Mouse (Mus musculus) hindbrain, embryonic 16.5 days (tissue): ENCODE measurements around the gene Ift140. TPM values are rescaled to one million over a fixed set of nuclear protein-coding genes. Genes with fewer than 3 reads are reported as not detected.
"Not testable (repeated sequence)": the region's sequence is repeated elsewhere in the genome, so short reads cannot be mapped to it uniquely, and the experiment has no call there.

Experiments used
- ATAC-seq: fragments of 200-750 bp; cut with Nextera tagmentation; 2 replicates; pipeline ENCODE4 v1.8.0; 2017; ENCODE audit warnings: moderate TSS enrichment, moderate library complexity
- H3K27ac ChIP-seq: fragments of 300-500 bp; sonication (generic); 2 replicates; pipeline ENCODE4 v1.5.1; 2014; ENCODE audit warnings: low read depth, mild to moderate bottlenecking, control low read depth, low read length, moderate library complexity
- H3K27me3 ChIP-seq: fragments of 300-500 bp; sonication (generic); replicated peaks from 2 replicates; pipeline ENCODE4 v1.6.1; 2014; ENCODE audit warnings: low read length; ENCODE audit not compliant: control insufficient read depth, insufficient read depth
- H3K36me3 ChIP-seq: fragments of 300-500 bp; sonication (generic); 2 replicates; pipeline ENCODE4 v1.6.1; 2014; ENCODE audit warnings: mild to moderate bottlenecking, low read length, moderate library complexity, mixed read lengths; ENCODE audit not compliant: control insufficient read depth, insufficient read depth
- H3K4me1 ChIP-seq: fragments of 300-500 bp; sonication (generic); 2 replicates; pipeline ENCODE4 v1.6.1; 2014; ENCODE audit warnings: low read depth, low read length; ENCODE audit not compliant: control insufficient read depth, insufficient read depth
- H3K4me2 ChIP-seq: fragments of 300-500 bp; sonication (generic); 2 replicates; pipeline ENCODE4 v1.6.1; 2014; ENCODE audit warnings: mild to moderate bottlenecking, low read length, control low read depth, moderate library complexity
- H3K4me3 ChIP-seq: fragments of 300-500 bp; sonication (generic); 2 replicates; pipeline ENCODE4 v1.5.1; 2014; ENCODE audit warnings: mild to moderate bottlenecking, low read length, control low read depth, moderate library complexity
- H3K9ac ChIP-seq: fragments of 300-500 bp; sonication (generic); 2 replicates; pipeline ENCODE4 v1.6.1; 2014; ENCODE audit warnings: low read depth, mild to moderate bottlenecking, control low read depth, low read length, moderate library complexity
- H3K9me3 ChIP-seq: fragments of 300-500 bp; sonication (generic); 2 replicates; pipeline ENCODE4 v1.6.1; 2014; ENCODE audit warnings: mild to moderate bottlenecking, low read length, moderate library complexity; ENCODE audit not compliant: control insufficient read depth
- WGBS: fragments of 180-500 bp; shearing (Covaris S2); extraction: QIAGEN DNeasy Blood & Tissue Kit; methylation state at CpG from one replicate; pipeline ENCODE4 v1.1.7; 2014; 5-methylcytosine and 5-hydroxymethylcytosine counted together
- polyA plus RNA-seq: library from polyadenylated mRNA; unstranded; fragments of >200 nt; fragmentation: Nextera tagmentation; extraction: Ambion mirVana; gene quantifications from 2 replicates; pipeline ENCODE4 v1.2.1, GENCODE M21; 2015

Ift140 gene
- polyA plus RNA-seq, 1 experiment from 2014 or later: 17.1 TPM

GRCm38 (mm10) chr17:25120406-25120805 is 104.5 kb downstream of the Ift140 start, which contains the start of gene Ptx4:
Gene Ptx4, plus strand, starts transcription at chr17:25120760.
- no peak within 1 kb of the TSS for H3K4me3 ChIP-seq
- H3K4me2 ChIP-seq: no peak within 1 kb of the TSS
- no peaks in the 10 kb centered on the region for H3K36me3 ChIP-seq
- 0 out of 2 replicates have a peak, but pooled peaks cover 2% of the 10 kb centered on the region for H3K4me1 ChIP-seq
- H3K27me3 ChIP-seq: no peaks in the 10 kb centered on the region; the same call in 1 of the 2 replicates
- 40% methylated on average over 3 of the region's 3 CpGs for WGBS
- no peak for ATAC-seq
- H3K9me3 ChIP-seq: no peaks in the 10 kb centered on the region
- no peak within 1 kb of the TSS for H3K9ac ChIP-seq
- H3K27ac ChIP-seq: no peak within 1 kb of the TSS

DNA sequence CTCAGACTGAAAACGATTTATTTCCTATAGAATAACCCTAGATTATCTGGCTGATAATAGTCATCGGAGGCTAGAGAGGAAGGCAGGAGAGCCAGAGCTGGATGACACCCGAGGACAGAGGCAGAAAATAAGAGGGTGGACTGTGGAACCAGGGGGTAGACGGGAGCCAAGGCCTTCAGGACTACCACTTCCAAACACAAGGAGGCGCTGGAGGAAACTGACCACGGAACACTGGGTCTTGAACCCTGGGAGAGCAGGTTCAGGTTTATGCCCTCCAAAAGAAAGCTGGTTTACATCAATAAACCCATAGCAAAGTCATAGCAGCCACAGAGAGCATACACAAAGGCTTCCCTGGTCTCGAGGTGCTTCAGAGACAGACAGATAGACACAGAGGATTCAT is 108.1 kb downstream of the Ift140 start:
- ATAC-seq: no peak
- H3K9ac ChIP-seq: no peak overlapping the region
- H3K4me3 ChIP-seq: no peak overlapping the region
- H3K4me1 ChIP-seq: no peaks in the 10 kb centered on the region
- H3K4me2 ChIP-seq: no peak overlapping the region
- H3K27ac ChIP-seq: no peak overlapping the region
- no peaks in the 10 kb centered on the region for H3K36me3 ChIP-seq
- 30% methylated on average over 7 of the region's 7 CpGs for WGBS
- H3K27me3 ChIP-seq: no peaks in the 10 kb centered on the region; the same call in none of the 2 replicates
- no peaks in the 10 kb centered on the region for H3K9me3 ChIP-seq

- H3K36me3 ChIP-seq, H3K4me1 ChIP-seq, H3K4me3 ChIP-seq, H3K27ac ChIP-seq, H3K27me3 ChIP-seq, H3K9ac ChIP-seq, H3K9me3 ChIP-seq, ATAC-seq, H3K4me2 ChIP-seq: not testable (repeated sequence)
- WGBS: 76% methylated on average over 3 of the region's 3 CpGs
Measured at GRCm38 (mm10) chr17:25125442-25126060, 109.7 kb downstream of the Ift140 start.

GRCm38 (mm10) chr17:25127079-25127478 is 111.2 kb downstream of the Ift140 start:
- Histone ChIP-seq H3K27me3 (no peaks in the 10 kb centered on the region; the same call in none of the 2 replicates), H3K9me3 (no peaks in the 10 kb centered on the region), H3K4me2 (no peak overlapping the region), H3K9ac (no peak overlapping the region), H3K4me3 (no peak overlapping the region), H3K27ac (no peak overlapping the region), H3K4me1 (no peaks in the 10 kb centered on the region), H3K36me3 (no peaks in the 10 kb centered on the region)
- WGBS: 46% methylated on average over 8 of the region's 8 CpGs
- ATAC-seq: no peak

- Histone ChIP-seq H3K27me3 (no peaks in the 10 kb centered on the region; the same call in none of the 2 replicates), H3K4me2 (no peak overlapping the region), H3K4me1 (no peaks in the 10 kb centered on the region), H3K9ac (no peak overlapping the region), H3K27ac (no peak overlapping the region), H3K36me3 (no peaks in the 10 kb centered on the region), H3K4me3 (no peak overlapping the region), H3K9me3 (no peaks in the 10 kb centered on the region)
- 76% methylated on average over 9 of the region's 9 CpGs for WGBS
- ATAC-seq: no peak
Measured at GRCm38 (mm10) chr17:25127681-25128080, 111.8 kb downstream of the Ift140 start.

DNA sequence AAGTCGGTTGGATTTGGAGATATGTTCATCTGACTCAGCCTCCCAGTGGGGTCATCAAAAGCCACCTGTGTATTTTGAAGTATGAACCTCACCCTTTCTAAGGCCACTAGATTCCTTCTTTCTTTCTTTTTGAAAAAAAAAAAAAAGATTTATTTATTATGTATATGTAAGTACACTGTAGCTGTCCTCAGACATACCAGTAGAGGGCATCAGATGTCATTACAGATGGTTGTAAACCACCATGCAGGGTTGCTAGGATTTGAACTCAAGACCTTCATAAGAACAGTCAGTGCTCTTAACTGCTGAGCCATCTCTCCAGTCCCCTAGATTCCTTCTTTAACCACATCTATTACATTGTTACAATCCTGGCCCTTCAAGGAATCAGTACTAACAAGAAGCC is 114.2 kb downstream of the Ift140 start:
- WGBS: 90% methylated on average over 1 of the region's 1 CpGs
- peaks cover 9% of the 10 kb centered on the region for H3K4me1 ChIP-seq
- H3K9me3 ChIP-seq: no peaks in the 10 kb centered on the region
- H3K4me2 ChIP-seq: no peak overlapping the region
- H3K9ac ChIP-seq: no peak overlapping the region
- H3K27me3 ChIP-seq: no peaks in the 10 kb centered on the region; the same call in 1 of the 2 replicates
- no peak overlapping the region for H3K4me3 ChIP-seq
- no peak overlapping the region for H3K27ac ChIP-seq
- H3K36me3 ChIP-seq: no peaks in the 10 kb centered on the region
- ATAC-seq: no peak

DNA sequence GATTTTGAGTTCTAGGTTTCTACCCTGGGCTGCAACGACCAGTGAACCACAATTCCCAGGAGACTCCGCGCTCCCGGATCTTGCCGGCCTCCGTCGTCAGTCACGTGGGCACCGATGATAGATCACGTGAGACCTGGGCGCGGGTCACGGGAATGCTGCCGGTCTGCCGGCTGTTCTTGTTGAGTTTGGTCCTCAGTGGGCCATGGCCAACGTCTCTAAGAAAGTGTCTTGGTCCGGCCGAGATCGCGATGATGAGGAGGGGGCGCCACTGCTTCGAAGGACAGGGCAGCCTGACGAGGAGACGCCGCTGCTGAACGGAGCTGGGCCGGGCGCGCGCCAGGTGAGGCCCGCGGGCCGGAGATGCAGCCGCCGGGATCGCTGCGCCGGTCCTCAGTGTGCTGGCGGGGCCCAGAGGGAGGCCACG is 117.4 kb downstream of the Ift140 start, which contains the start of gene Clcn7:
Clcn7 (plus strand) TSS at position 117 of the 424 bp plus-strand sequence.
- peaks cover 11% of the 10 kb centered on the region for H3K4me1 ChIP-seq
- H3K27me3 ChIP-seq: no peaks in the 10 kb centered on the region
- under 1% methylated on average over 40 of the region's 40 CpGs for WGBS
- peak within 1 kb of the TSS; percentile 87 for H3K4me3 ChIP-seq
- H3K4me2 ChIP-seq: peak within 1 kb of the TSS; percentile 76
- H3K9ac ChIP-seq: peak within 1 kb of the TSS; percentile 79
- H3K9me3 ChIP-seq: no peaks in the 10 kb centered on the region
- peak within 1 kb of the TSS; percentile 61 for H3K27ac ChIP-seq
- ATAC-seq: peak; percentile 96
- H3K36me3 ChIP-seq: no peaks in the 10 kb centered on the region

- Histone ChIP-seq H3K4me1 (peaks cover 11% of the 10 kb centered on the region), H3K4me3 (no peak overlapping the region), H3K9me3 (no peaks in the 10 kb centered on the region), H3K9ac (no peak overlapping the region), H3K4me2 (no peak overlapping the region), H3K27me3 (no peaks in the 10 kb centered on the region), H3K27ac (no peak overlapping the region), H3K36me3 (peaks cover 1% of the 10 kb centered on the region; the same call in 1 of the 2 replicates)
- no peak for ATAC-seq
- WGBS: 91% methylated on average over 6 of the region's 6 CpGs
Measured at GRCm38 (mm10) chr17:25135622-25136021, 119.7 kb downstream of the Ift140 start.

- H3K4me1 ChIP-seq: peaks cover 11% of the 10 kb centered on the region
- no peak for ATAC-seq
- 90% methylated on average over 1 of the region's 1 CpGs for WGBS
Measured at GRCm38 (mm10) chr17:25138803-25139202, 122.9 kb downstream of the Ift140 start.

More at GRCm38 (mm10) chr17:25138803-25139202, 122.9 kb downstream of the Ift140 start:
- no peaks in the 10 kb centered on the region for H3K27me3 ChIP-seq
- H3K4me2 ChIP-seq: no peak overlapping the region
- no peak overlapping the region for H3K9ac ChIP-seq
- peaks cover 2% of the 10 kb centered on the region; the same call in 1 of the 2 replicates for H3K36me3 ChIP-seq
- H3K9me3 ChIP-seq: no peaks in the 10 kb centered on the region
- no peak overlapping the region for H3K4me3 ChIP-seq
- H3K27ac ChIP-seq: no peak overlapping the region
